Mouse (Mus musculus) limb, embryonic 15.5 days (tissue): ENCODE results near the gene Gtpbp10. TPM values are rescaled to one million over a fixed set of nuclear protein-coding genes. Genes with fewer than 3 reads are reported as not detected.
A peak's percentile ranks its signal among the peaks of the same experiment; 100 is the strongest.

Experiments used
- ATAC-seq: fragments of 200-750 bp; cut with Nextera tagmentation; 2 replicates; pipeline ENCODE4 v1.8.0; 2017; ENCODE audit warnings: low read depth, moderate TSS enrichment; ENCODE audit not compliant: insufficient number of reproducible peaks, low FRiP score, low TSS enrichment
- H3K27ac ChIP-seq: fragments of 300-500 bp; sonication (generic); 2 replicates; pipeline ENCODE4 v1.5.1; 2015; ENCODE audit warnings: moderate library complexity, mild to moderate bottlenecking, inconsistent platforms
- H3K27me3 ChIP-seq: fragments of 300-500 bp; sonication (generic); 2 replicates; pipeline ENCODE4 v1.6.1; 2015; ENCODE audit warnings: inconsistent platforms
- H3K36me3 ChIP-seq: fragments of 300-500 bp; sonication (generic); 2 replicates; pipeline ENCODE4 v1.6.1; 2015; ENCODE audit warnings: inconsistent platforms
- H3K4me1 ChIP-seq: fragments of 300-500 bp; sonication (generic); 2 replicates; pipeline ENCODE4 v1.6.1; 2015; ENCODE audit warnings: inconsistent platforms
- H3K4me2 ChIP-seq: fragments of 300-500 bp; sonication (generic); 2 replicates; pipeline ENCODE4 v1.6.1; 2015; ENCODE audit warnings: mild to moderate bottlenecking, inconsistent platforms
- H3K4me3 ChIP-seq: fragments of 300-500 bp; sonication (generic); 2 replicates; pipeline ENCODE4 v1.5.1; 2015; ENCODE audit warnings: mild to moderate bottlenecking, inconsistent platforms
- H3K9ac ChIP-seq: fragments of 300-500 bp; sonication (generic); 2 replicates; pipeline ENCODE4 v1.6.1; 2015; ENCODE audit warnings: inconsistent platforms
- H3K9me3 ChIP-seq: fragments of 300-500 bp; sonication (generic); 2 replicates; pipeline ENCODE4 v1.6.1; 2016; ENCODE audit warnings: inconsistent platforms
- WGBS: fragments of 180-500 bp; shearing (Covaris S2); methylation state at CpG from one replicate; pipeline ENCODE4 v1.1.7; 2015; 5-methylcytosine and 5-hydroxymethylcytosine counted together
- polyA plus RNA-seq: library from polyadenylated mRNA; unstranded; fragments of >200 nt; fragmentation: Nextera tagmentation; extraction: Ambion mirVana; gene quantifications from 2 replicates; pipeline ENCODE4 v1.2.1, GENCODE M21; 2015

Gtpbp10 gene
- polyA plus RNA-seq, 1 experiment from 2014 or later: 20.2 TPM

- no peak overlapping the region for H3K4me3 ChIP-seq
- H3K27ac ChIP-seq: no peak overlapping the region
- 0 out of 2 replicates have a peak, but pooled peaks cover 10% of the 10 kb centered on the region for H3K36me3 ChIP-seq
- H3K4me2 ChIP-seq: no peak overlapping the region; the same call in 1 of the 2 replicates
- no peak overlapping the region for H3K9ac ChIP-seq
- no peak for ATAC-seq
- H3K27me3 ChIP-seq: no peaks in the 10 kb centered on the region
- H3K9me3 ChIP-seq: no peaks in the 10 kb centered on the region
- 79% methylated on average over 5 of the region's 5 CpGs for WGBS
- no peaks in the 10 kb centered on the region for H3K4me1 ChIP-seq
Observed at GRCm38 (mm10) chr5:5515411-5515810, 43.9 kb downstream of the Gtpbp10 start.

- ATAC-seq: peak; percentile 95
- peak within 1 kb of the TSS; percentile 59 for H3K4me3 ChIP-seq
- no peaks in the 10 kb centered on the region for H3K27me3 ChIP-seq
- no peaks in the 10 kb centered on the region for H3K4me1 ChIP-seq
- H3K27ac ChIP-seq: peak within 1 kb of the TSS; percentile 88
- H3K4me2 ChIP-seq: peak within 1 kb of the TSS; percentile 77
- 0 out of 2 replicates have a peak, but pooled peaks cover 10% of the 10 kb centered on the region for H3K36me3 ChIP-seq
- peak within 1 kb of the TSS; percentile 60 for H3K9ac ChIP-seq
- WGBS: under 1% methylated on average over 78 of the region's 79 CpGs
- H3K9me3 ChIP-seq: no peaks in the 10 kb centered on the region
Observed at GRCm38 (mm10) chr5:5514196-5515076, 44.9 kb downstream of the Gtpbp10 start, which contains the start of gene Cldn12. Gene Cldn12 (minus strand): TSS chr5:5514958.

- 84% methylated on average over 3 of the region's 3 CpGs for WGBS
- H3K36me3 ChIP-seq: peaks cover 31% of the 10 kb centered on the region
- ATAC-seq: no peak
- no peaks in the 10 kb centered on the region for H3K9me3 ChIP-seq
- H3K4me2 ChIP-seq: no peak overlapping the region
- no peak overlapping the region for H3K9ac ChIP-seq
- H3K27ac ChIP-seq: no peak overlapping the region
- no peaks in the 10 kb centered on the region for H3K4me1 ChIP-seq
- H3K27me3 ChIP-seq: no peaks in the 10 kb centered on the region
- H3K4me3 ChIP-seq: no peak overlapping the region
Observed at GRCm38 (mm10) chr5:5511401-5511800, 47.9 kb downstream of the Gtpbp10 start.

- 79% methylated on average over 5 of the region's 5 CpGs for WGBS
- H3K4me2 ChIP-seq: no peak overlapping the region
- H3K36me3 ChIP-seq: peaks cover 32% of the 10 kb centered on the region
Observed at GRCm38 (mm10) chr5:5510989-5511388, 48.3 kb downstream of the Gtpbp10 start.

GRCm38 (mm10) chr5:5510304-5510887 lies 48.9 kb downstream of the Gtpbp10 start:
- no peak for ATAC-seq
- Histone ChIP-seq H3K9me3 (no peaks in the 10 kb centered on the region), H3K36me3 (peaks cover 36% of the 10 kb centered on the region), H3K4me3 (no peak overlapping the region), H3K9ac (no peak overlapping the region), H3K27me3 (no peaks in the 10 kb centered on the region), H3K27ac (no peak overlapping the region), H3K4me2 (no peak overlapping the region), H3K4me1 (no peaks in the 10 kb centered on the region)
- 72% methylated on average over 10 of the region's 10 CpGs for WGBS

More at GRCm38 (mm10) chr5:5510989-5511388, 48.3 kb downstream of the Gtpbp10 start:
- Histone ChIP-seq H3K27ac (no peak overlapping the region), H3K27me3 (no peaks in the 10 kb centered on the region), H3K4me3 (no peak overlapping the region), H3K9me3 (no peaks in the 10 kb centered on the region), H3K9ac (no peak overlapping the region), H3K4me1 (no peaks in the 10 kb centered on the region)
- ATAC-seq: no peak

- no peak overlapping the region for H3K4me3 ChIP-seq
- no peak overlapping the region for H3K9ac ChIP-seq
- no peak overlapping the region for H3K27ac ChIP-seq
- H3K36me3 ChIP-seq: peaks cover 45% of the 10 kb centered on the region
- H3K9me3 ChIP-seq: no peaks in the 10 kb centered on the region
- WGBS: 87% methylated on average over 10 of the region's 10 CpGs
- H3K4me1 ChIP-seq: no peaks in the 10 kb centered on the region
- no peaks in the 10 kb centered on the region for H3K27me3 ChIP-seq
- no peak overlapping the region for H3K4me2 ChIP-seq
- ATAC-seq: no peak
Observed at GRCm38 (mm10) chr5:5508231-5508630, 51.1 kb downstream of the Gtpbp10 start.

GRCm38 (mm10) chr5:5507701-5508225 lies 51.6 kb downstream of the Gtpbp10 start:
- no peak overlapping the region for H3K9ac ChIP-seq
- no peak overlapping the region for H3K4me3 ChIP-seq
- no peak for ATAC-seq
- H3K36me3 ChIP-seq: peaks cover 45% of the 10 kb centered on the region
- H3K4me1 ChIP-seq: no peaks in the 10 kb centered on the region
- H3K4me2 ChIP-seq: no peak overlapping the region
- 61% methylated on average over 20 of the region's 20 CpGs for WGBS
- H3K27me3 ChIP-seq: no peaks in the 10 kb centered on the region
- no peak overlapping the region for H3K27ac ChIP-seq
- no peaks in the 10 kb centered on the region for H3K9me3 ChIP-seq

GRCm38 (mm10) chr5:5504456-5504855 lies 54.9 kb downstream of the Gtpbp10 start:
- Histone ChIP-seq H3K9ac (no peak overlapping the region), H3K4me2 (no peak overlapping the region), H3K27me3 (no peaks in the 10 kb centered on the region), H3K27ac (no peak overlapping the region), H3K4me3 (no peak overlapping the region), H3K4me1 (no peaks in the 10 kb centered on the region), H3K36me3 (peaks cover 35% of the 10 kb centered on the region), H3K9me3 (no peaks in the 10 kb centered on the region)
- WGBS: 93% methylated on average over 13 of the region's 13 CpGs
- ATAC-seq: no peak

- H3K4me1 ChIP-seq: no peaks in the 10 kb centered on the region
- no peak for ATAC-seq
- H3K36me3 ChIP-seq: peaks cover 34% of the 10 kb centered on the region
- H3K9ac ChIP-seq: no peak overlapping the region
- WGBS: 73% methylated on average over 4 of the region's 4 CpGs
- no peak overlapping the region for H3K27ac ChIP-seq
- H3K9me3 ChIP-seq: no peaks in the 10 kb centered on the region
- H3K27me3 ChIP-seq: no peaks in the 10 kb centered on the region
- H3K4me2 ChIP-seq: no peak overlapping the region
- no peak overlapping the region for H3K4me3 ChIP-seq
Observed at GRCm38 (mm10) chr5:5503381-5503780, 56.0 kb downstream of the Gtpbp10 start.

- no peak overlapping the region for H3K9ac ChIP-seq
- H3K9me3 ChIP-seq: no peaks in the 10 kb centered on the region
- 83% methylated on average over 2 of the region's 2 CpGs for WGBS
- peaks cover 16% of the 10 kb centered on the region; the same call in 1 of the 2 replicates for H3K36me3 ChIP-seq
- no peak overlapping the region for H3K4me3 ChIP-seq
- ATAC-seq: no peak
- no peak overlapping the region for H3K27ac ChIP-seq
- H3K27me3 ChIP-seq: no peaks in the 10 kb centered on the region
- no peaks in the 10 kb centered on the region for H3K4me1 ChIP-seq
- no peak overlapping the region for H3K4me2 ChIP-seq
Observed at GRCm38 (mm10) chr5:5501583-5501982, 57.8 kb downstream of the Gtpbp10 start.

GRCm38 (mm10) chr5:5496393-5496792 lies 62.9 kb downstream of the Gtpbp10 start:
- no peaks in the 10 kb centered on the region for H3K9me3 ChIP-seq
- no peaks in the 10 kb centered on the region for H3K36me3 ChIP-seq
- H3K4me2 ChIP-seq: no peak overlapping the region
- H3K9ac ChIP-seq: no peak overlapping the region
- no peak overlapping the region for H3K27ac ChIP-seq
- peaks cover 6% of the 10 kb centered on the region; the same call in 1 of the 2 replicates for H3K27me3 ChIP-seq
- WGBS: 59% methylated on average over 3 of the region's 3 CpGs
- no peaks in the 10 kb centered on the region for H3K4me1 ChIP-seq
- no peak for ATAC-seq
- no peak overlapping the region for H3K4me3 ChIP-seq

GRCm38 (mm10) chr5:5495042-5495441 lies 64.3 kb downstream of the Gtpbp10 start:
- Histone ChIP-seq H3K27me3 (peaks cover 6% of the 10 kb centered on the region; the same call in 1 of the 2 replicates), H3K9ac (no peak overlapping the region), H3K36me3 (no peaks in the 10 kb centered on the region), H3K4me3 (no peak overlapping the region), H3K4me2 (no peak overlapping the region), H3K4me1 (no peaks in the 10 kb centered on the region), H3K9me3 (no peaks in the 10 kb centered on the region), H3K27ac (no peak overlapping the region)
- ATAC-seq: no peak
- 82% methylated on average over 4 of the region's 4 CpGs for WGBS
